Mouse (Mus musculus): ENCODE measurements around the gene Patl2.

Patl2 gene

GRCm38 (mm10) chr2:122147508-122148241 is 38.3 kb downstream of the Patl2 start, which contains the start of gene B2m:
B2m (plus strand) TSS chr2:122147686.
- peaks cover 11% of the 10 kb centered on the region for H3K4me1 ChIP-seq (replicated peaks; ENCODE audit: low read depth, low read length)
- peaks cover 13% of the 10 kb centered on the region for H3K9me3 ChIP-seq (ENCODE audit: low read length)
- peak within 1 kb of the TSS; percentile 79 for H3K4me3 ChIP-seq (replicated peaks; ENCODE audit: low read length)
- TF ChIP-seq CTCF (conservative IDR thresholded peaks at IDR 0.05; ENCODE audit: low read length) (no peak), NANOG (IDR thresholded peaks at IDR 0.05; ENCODE audit: borderline replicate concordance, low read length) (no peak)
- no peaks in the 10 kb centered on the region for H3K36me3 ChIP-seq (ENCODE audit: insufficient read depth, low read length)
- peaks cover 72% of the 10 kb centered on the region for H3K27me3 ChIP-seq (ENCODE audit: insufficient read depth, low read length)

- Histone ChIP-seq H3K9me3 (ENCODE audit: low read length) (peaks cover 13% of the 10 kb centered on the region), H3K36me3 (ENCODE audit: insufficient read depth, low read length) (no peaks in the 10 kb centered on the region)
- TF ChIP-seq CTCF (conservative IDR thresholded peaks at IDR 0.05; ENCODE audit: low read length) (no peak), POU5F1 (IDR thresholded peaks at IDR 0.05; ENCODE audit: borderline replicate concordance, low read length) (no peak), NANOG (IDR thresholded peaks at IDR 0.05; ENCODE audit: borderline replicate concordance, low read length) (no peak)
Observed at GRCm38 (mm10) chr2:122146687-122147086, 39.3 kb downstream of the Patl2 start.

GRCm38 (mm10) chr2:122145756-122146155 is 40.2 kb downstream of the Patl2 start:
- Histone ChIP-seq H3K27me3 (ENCODE audit: insufficient read depth, low read length) (peaks cover 62% of the 10 kb centered on the region), H3K4me1 (replicated peaks; ENCODE audit: low read depth, low read length) (peaks cover 11% of the 10 kb centered on the region), H3K9me3 (ENCODE audit: low read length) (peaks cover 11% of the 10 kb centered on the region), H3K36me3 (ENCODE audit: insufficient read depth, low read length) (no peaks in the 10 kb centered on the region), H3K4me3 (replicated peaks; ENCODE audit: low read length) (no peak overlapping the region)
- no peak for TF ChIP-seq POU5F1 (IDR thresholded peaks at IDR 0.05; ENCODE audit: borderline replicate concordance, low read length)
- no peak for TF ChIP-seq CTCF (conservative IDR thresholded peaks at IDR 0.05; ENCODE audit: low read length)
- no peak for TF ChIP-seq NANOG (IDR thresholded peaks at IDR 0.05; ENCODE audit: borderline replicate concordance, low read length)

More at GRCm38 (mm10) chr2:122146687-122147086, 39.3 kb downstream of the Patl2 start:
- Histone ChIP-seq H3K27me3 (ENCODE audit: insufficient read depth, low read length) (peaks cover 68% of the 10 kb centered on the region), H3K4me3 (replicated peaks; ENCODE audit: low read length) (no peak overlapping the region), H3K4me1 (replicated peaks; ENCODE audit: low read depth, low read length) (peaks cover 11% of the 10 kb centered on the region)

GRCm38 (mm10) chr2:122143111-122143510 is 42.9 kb downstream of the Patl2 start:
- Histone ChIP-seq H3K27me3 (ENCODE audit: insufficient read depth, low read length) (peaks cover 36% of the 10 kb centered on the region), H3K36me3 (ENCODE audit: insufficient read depth, low read length) (no peaks in the 10 kb centered on the region), H3K4me1 (replicated peaks; ENCODE audit: low read depth, low read length) (peaks cover 4% of the 10 kb centered on the region; the same call in 1 of the 2 replicates), H3K4me3 (replicated peaks; ENCODE audit: low read length) (no peak overlapping the region), H3K9me3 (ENCODE audit: low read length) (no peaks in the 10 kb centered on the region)
- TF ChIP-seq NANOG (IDR thresholded peaks at IDR 0.05; ENCODE audit: borderline replicate concordance, low read length) (no peak), POU5F1 (IDR thresholded peaks at IDR 0.05; ENCODE audit: borderline replicate concordance, low read length) (no peak), CTCF (conservative IDR thresholded peaks at IDR 0.05; ENCODE audit: low read length) (no peak)

GRCm38 (mm10) chr2:122141332-122141967 is 44.5 kb downstream of the Patl2 start:
- TF ChIP-seq NANOG (IDR thresholded peaks at IDR 0.05; ENCODE audit: borderline replicate concordance, low read length) (no peak), POU5F1 (IDR thresholded peaks at IDR 0.05; ENCODE audit: borderline replicate concordance, low read length) (no peak), CTCF (conservative IDR thresholded peaks at IDR 0.05; ENCODE audit: low read length) (no peak)

GRCm38 (mm10) chr2:122140815-122141214 is 45.2 kb downstream of the Patl2 start:
- Histone ChIP-seq H3K36me3 (ENCODE audit: insufficient read depth, low read length) (no peaks in the 10 kb centered on the region), H3K4me3 (replicated peaks; ENCODE audit: low read length) (no peak overlapping the region), H3K27me3 (ENCODE audit: insufficient read depth, low read length) (peaks cover 18% of the 10 kb centered on the region), H3K9me3 (ENCODE audit: low read length) (no peaks in the 10 kb centered on the region), H3K4me1 (replicated peaks; ENCODE audit: low read depth, low read length) (no peaks in the 10 kb centered on the region)
- TF ChIP-seq POU5F1 (IDR thresholded peaks at IDR 0.05; ENCODE audit: borderline replicate concordance, low read length) (no peak), NANOG (IDR thresholded peaks at IDR 0.05; ENCODE audit: borderline replicate concordance, low read length) (no peak), CTCF (conservative IDR thresholded peaks at IDR 0.05; ENCODE audit: low read length) (no peak)

More at GRCm38 (mm10) chr2:122141332-122141967, 44.5 kb downstream of the Patl2 start:
- H3K4me1 ChIP-seq (replicated peaks; ENCODE audit: low read depth, low read length), result no peaks in the 10 kb centered on the region
- H3K36me3 ChIP-seq (ENCODE audit: insufficient read depth, low read length), result no peaks in the 10 kb centered on the region
- no peaks in the 10 kb centered on the region for H3K9me3 ChIP-seq (ENCODE audit: low read length)
- peaks cover 19% of the 10 kb centered on the region for H3K27me3 ChIP-seq (ENCODE audit: insufficient read depth, low read length)
- H3K4me3 ChIP-seq (replicated peaks; ENCODE audit: low read length), result no peak overlapping the region

- Histone ChIP-seq H3K9me3 (ENCODE audit: low read length) (no peaks in the 10 kb centered on the region), H3K4me3 (replicated peaks; ENCODE audit: low read length) (no peak overlapping the region), H3K27me3 (ENCODE audit: insufficient read depth, low read length) (peaks cover under 1% of the 10 kb centered on the region), H3K4me1 (replicated peaks; ENCODE audit: low read depth, low read length) (no peaks in the 10 kb centered on the region), H3K36me3 (ENCODE audit: insufficient read depth, low read length) (no peaks in the 10 kb centered on the region)
- no peak for TF ChIP-seq NANOG (IDR thresholded peaks at IDR 0.05; ENCODE audit: borderline replicate concordance, low read length)
- TF ChIP-seq POU5F1 (IDR thresholded peaks at IDR 0.05; ENCODE audit: borderline replicate concordance, low read length), result no peak
- no peak for TF ChIP-seq CTCF (conservative IDR thresholded peaks at IDR 0.05; ENCODE audit: low read length)
Observed at GRCm38 (mm10) chr2:122137839-122138465, 48.0 kb downstream of the Patl2 start.

- Histone ChIP-seq H3K4me1 (replicated peaks; ENCODE audit: low read depth, low read length) (peaks cover 6% of the 10 kb centered on the region), H3K9me3 (ENCODE audit: low read length) (no peaks in the 10 kb centered on the region), H3K4me3 (replicated peaks; ENCODE audit: low read length) (no peak overlapping the region), H3K36me3 (ENCODE audit: insufficient read depth, low read length) (no peaks in the 10 kb centered on the region), H3K27me3 (ENCODE audit: insufficient read depth, low read length) (0 out of 2 replicates have a peak, but pooled peaks cover 6% of the 10 kb centered on the region)
- no peak for TF ChIP-seq POU5F1 (IDR thresholded peaks at IDR 0.05; ENCODE audit: borderline replicate concordance, low read length)
- no peak for TF ChIP-seq CTCF (conservative IDR thresholded peaks at IDR 0.05; ENCODE audit: low read length)
- TF ChIP-seq NANOG (IDR thresholded peaks at IDR 0.05; ENCODE audit: borderline replicate concordance, low read length), result no peak
Observed at GRCm38 (mm10) chr2:122132618-122133017, 53.4 kb downstream of the Patl2 start.
